Mouse (Mus musculus): ENCODE results near the gene Hoxb9. TPM values are rescaled to one million over a fixed set of nuclear protein-coding genes. Genes with fewer than 3 reads are reported as not detected.

Gene Hoxb9
- polyA plus RNA-seq, 1 experiment from 2014 or later, result not detected

Other genes with a start within 250 kb of the Hoxb9 start
- gene Gip, start 246.9 kb upstream of the Hoxb9 start, polyA plus RNA-seq (2018), result not detected in 3 replicates
- 81.3 to 105 TPM (median 84.8 TPM) in 3 replicates for gene Snf8, start 236.6 kb upstream of the Hoxb9 start, polyA plus RNA-seq (2018)
- gene Ube2z, start 206.1 kb upstream of the Hoxb9 start, polyA plus RNA-seq (2018), result 33.4 to 44.7 TPM (median 40.1 TPM) in 3 replicates
- 39.0 to 216 TPM (median 98.4 TPM) in 3 replicates for gene Atp5g1, start 195.8 kb upstream of the Hoxb9 start, polyA plus RNA-seq (2018)
- gene Calcoco2, start 159.5 kb upstream of the Hoxb9 start, polyA plus RNA-seq (2018), result not detected in 3 replicates
- not detected in 3 replicates for gene Ttll6, start 137.7 kb upstream of the Hoxb9 start, polyA plus RNA-seq (2018)
- not detected in 3 replicates for gene Hoxb13, start 77.1 kb upstream of the Hoxb9 start, polyA plus RNA-seq (2018)
- not detected in 3 replicates for gene Hoxb8, start 10.4 kb downstream of the Hoxb9 start, polyA plus RNA-seq (2018)
- not detected in 3 replicates for gene Hoxb7, start 15.2 kb downstream of the Hoxb9 start, polyA plus RNA-seq (2018)
- not detected in 3 replicates for gene Hoxb6, start 21.0 kb downstream of the Hoxb9 start, polyA plus RNA-seq (2018)
- not detected in 3 replicates for gene Hoxb5, start 31.9 kb downstream of the Hoxb9 start, polyA plus RNA-seq (2018)
- 3.3 to 7.4 TPM (median 4.1 TPM) in 3 replicates for gene Hoxb4, start 46.8 kb downstream of the Hoxb9 start, polyA plus RNA-seq (2018)
- gene Hoxb3, start 51.9 kb downstream of the Hoxb9 start, polyA plus RNA-seq (2018), result 0.95 to 1.2 TPM (median 1.1 TPM) in 3 replicates
- not detected in 3 replicates for gene Hoxb2, start 79.1 kb downstream of the Hoxb9 start, polyA plus RNA-seq (2018)
- not detected in 3 replicates for gene Hoxb1, start 94.3 kb downstream of the Hoxb9 start, polyA plus RNA-seq (2018)
- 0.14 TPM in 1 of 3 replicates, not detected in the others for gene Skap1, start 193.1 kb downstream of the Hoxb9 start, polyA plus RNA-seq (2018)

Measured in macrophage (primary cell).